Mouse (Mus musculus) right cerebral cortex, adult 2 months (tissue): ENCODE results near the gene Speer4c.
A peak's percentile ranks its signal among the peaks of the same experiment; 100 is the strongest.
"Not testable (repeated sequence)": the region's sequence is repeated elsewhere in the genome, so short reads cannot be mapped to it uniquely, and the experiment has no call there.

Source experiments
- DNase-seq, 2 experiments: peaks; one replicate each; pipeline ENCODE4 v3.0.0; 2021 to 2022; ENCODE audit warnings: low spot score in 2 of 2

Speer4c gene

GRCm38 (mm10) chr5:15714171-15714570, at the start of gene Speer4c:
Gene Speer4c, minus strand, starts transcription at chr5:15714271.
- DNase-seq: not testable (repeated sequence)

GRCm38 (mm10) chr5:15747478-15748255, 33.6 kb upstream of the Speer4c start:
- no peak for DNase-seq

- DNase-seq: no peak
These were observed 20.2 kb upstream of the Speer4c start for GRCm38 (mm10) chr5:15734097-15734867.

- peak in 1 of 2 experiments; percentile 57 for DNase-seq
These were observed 11.2 kb downstream of the Speer4c start for GRCm38 (mm10) chr5:15702891-15703290.

GRCm38 (mm10) chr5:15697719-15698118, 16.4 kb downstream of the Speer4c start:
- DNase-seq: not testable (repeated sequence)

- DNase-seq: not testable (repeated sequence)
These were observed 22.2 kb downstream of the Speer4c start for GRCm38 (mm10) chr5:15691849-15692248.

- not testable (repeated sequence) for DNase-seq
These were observed 23.2 kb downstream of the Speer4c start for GRCm38 (mm10) chr5:15690822-15691221.

- DNase-seq: not testable (repeated sequence)
These were observed 24.3 kb downstream of the Speer4c start for GRCm38 (mm10) chr5:15689659-15690213.

- DNase-seq: not testable (repeated sequence)
These were observed 25.0 kb downstream of the Speer4c start for GRCm38 (mm10) chr5:15688874-15689658.

GRCm38 (mm10) chr5:15681301-15682035, 32.6 kb downstream of the Speer4c start:
- not testable (repeated sequence) for DNase-seq

GRCm38 (mm10) chr5:15679980-15680949, 33.8 kb downstream of the Speer4c start:
- DNase-seq: not testable (repeated sequence)

- not testable (repeated sequence) for DNase-seq
These were observed 35.2 kb downstream of the Speer4c start for GRCm38 (mm10) chr5:15678907-15679306.

GRCm38 (mm10) chr5:15677750-15678149, 36.3 kb downstream of the Speer4c start:
- not testable (repeated sequence) for DNase-seq

- not testable (repeated sequence) for DNase-seq
These were observed 39.4 kb downstream of the Speer4c start for GRCm38 (mm10) chr5:15674429-15675244.

- DNase-seq: not testable (repeated sequence)
These were observed 40.1 kb downstream of the Speer4c start for GRCm38 (mm10) chr5:15673989-15674388.

- not testable (repeated sequence) for DNase-seq
These were observed 43.3 kb downstream of the Speer4c start for GRCm38 (mm10) chr5:15670789-15671188.

GRCm38 (mm10) chr5:15663847-15664246, 50.2 kb downstream of the Speer4c start:
- not testable (repeated sequence) for DNase-seq
